Mouse (Mus musculus): ENCODE data around the gene Gpr152. TPM values are rescaled to one million over a fixed set of nuclear protein-coding genes. Genes with fewer than 3 reads are reported as not detected.
A peak's percentile ranks its signal among the peaks of the same experiment; 100 is the strongest.

Gpr152 gene
- 0.12 TPM in 1 of 2 replicates, not detected in the other for total RNA-seq (2021)
- long read RNA-seq, result 0 reads

DNA sequence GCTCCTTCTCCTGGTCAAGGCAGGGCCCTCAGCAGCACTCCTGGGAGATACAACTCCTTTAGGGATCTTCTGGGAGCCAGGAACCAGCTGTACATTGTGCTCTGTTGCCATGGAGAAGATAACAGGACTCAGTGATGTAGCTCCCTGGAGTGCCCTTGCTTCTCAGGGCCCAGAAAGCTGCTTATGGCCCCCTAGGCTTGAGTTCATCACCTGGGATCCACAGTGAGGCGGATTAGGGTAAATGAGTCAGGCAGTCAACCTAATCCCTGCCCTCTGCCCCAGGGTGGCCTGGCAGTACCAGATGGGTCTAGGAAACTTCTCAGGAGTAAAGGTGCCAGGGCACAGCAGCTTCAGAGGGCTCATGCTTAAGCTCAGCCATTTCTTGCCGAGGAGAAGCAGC lies at the start of gene Gpr152:
Gene Gpr152 (plus strand): TSS at position 342 of the 400 bp plus-strand sequence.
- DNase-seq, result no peak

GRCm38 (mm10) chr19:4090446-4090845 lies 49.1 kb upstream of the Gpr152 start:
- DNase-seq, result no peak

- no peak for DNase-seq
These were observed 48.2 kb upstream of the Gpr152 start for GRCm38 (mm10) chr19:4091383-4091782.

DNA sequence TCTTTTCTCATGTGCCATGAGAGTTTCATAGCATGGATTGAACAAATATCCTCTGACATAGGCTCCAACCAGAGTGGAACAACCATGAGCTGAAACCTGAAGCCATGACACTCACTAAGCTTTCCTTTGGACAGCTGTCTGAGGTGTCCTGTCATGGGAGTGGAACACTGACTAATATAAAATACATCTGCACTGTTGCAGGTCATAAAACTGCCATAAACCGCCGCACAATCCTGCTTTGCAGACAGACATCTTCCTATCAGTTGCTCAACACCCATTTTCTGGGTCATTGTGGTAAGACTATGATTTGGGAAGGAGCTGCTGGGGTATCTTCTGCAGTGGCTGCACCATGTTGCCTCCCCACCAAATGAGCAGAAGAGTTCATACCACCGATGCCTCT lies 46.8 kb upstream of the Gpr152 start:
- no peak for DNase-seq

DNA sequence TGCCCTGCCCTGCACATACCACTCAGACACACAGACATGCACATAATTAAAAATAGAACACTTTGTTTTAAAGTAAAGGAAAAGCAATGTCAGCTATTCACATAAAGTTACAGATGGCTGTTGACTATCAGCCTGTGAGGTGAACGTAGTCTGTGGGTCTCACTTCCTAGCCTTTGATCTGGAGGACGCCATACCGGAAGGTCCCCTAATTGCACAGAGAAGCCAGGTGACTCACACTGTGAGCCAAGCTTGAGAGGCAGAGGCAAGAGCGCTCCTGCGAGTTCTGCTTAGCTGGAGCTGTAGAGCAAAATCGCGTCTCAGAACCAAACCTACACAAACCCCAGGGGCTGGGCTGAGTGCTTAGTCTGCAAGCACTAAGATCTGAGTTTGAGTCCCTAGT lies 45.8 kb upstream of the Gpr152 start:
- no peak for DNase-seq

- DNase-seq, result no peak
These were observed 45.2 kb upstream of the Gpr152 start for GRCm38 (mm10) chr19:4094348-4094747.

DNA sequence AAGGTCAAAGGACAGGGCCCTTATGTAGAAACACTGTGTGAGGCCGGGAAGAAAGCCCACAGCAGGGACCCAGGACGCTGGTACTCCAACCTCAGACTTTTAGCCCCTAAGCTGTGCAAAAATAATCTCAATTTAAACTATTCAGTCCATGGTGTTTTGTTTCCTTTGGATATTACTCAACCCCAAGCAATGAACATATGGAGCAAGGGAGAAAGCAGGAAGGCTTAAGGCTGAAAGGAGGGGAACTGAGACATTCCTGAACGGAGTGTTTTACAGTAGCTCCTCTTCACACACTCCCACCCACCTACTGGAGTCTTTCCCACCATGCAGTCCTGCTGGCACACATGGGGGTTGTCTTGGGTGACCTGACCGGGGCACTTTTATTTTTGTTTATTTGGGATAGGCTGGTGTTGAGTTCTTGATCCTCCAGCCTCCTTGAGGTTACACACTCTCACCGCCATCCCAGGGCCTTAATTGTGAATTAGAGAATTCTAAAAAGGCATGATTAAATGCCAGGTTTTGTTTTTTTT lies 44.7 kb upstream of the Gpr152 start:
- DNase-seq, result no peak

GRCm38 (mm10) chr19:4095802-4096201 lies 43.8 kb upstream of the Gpr152 start:
- no peak for DNase-seq

DNA sequence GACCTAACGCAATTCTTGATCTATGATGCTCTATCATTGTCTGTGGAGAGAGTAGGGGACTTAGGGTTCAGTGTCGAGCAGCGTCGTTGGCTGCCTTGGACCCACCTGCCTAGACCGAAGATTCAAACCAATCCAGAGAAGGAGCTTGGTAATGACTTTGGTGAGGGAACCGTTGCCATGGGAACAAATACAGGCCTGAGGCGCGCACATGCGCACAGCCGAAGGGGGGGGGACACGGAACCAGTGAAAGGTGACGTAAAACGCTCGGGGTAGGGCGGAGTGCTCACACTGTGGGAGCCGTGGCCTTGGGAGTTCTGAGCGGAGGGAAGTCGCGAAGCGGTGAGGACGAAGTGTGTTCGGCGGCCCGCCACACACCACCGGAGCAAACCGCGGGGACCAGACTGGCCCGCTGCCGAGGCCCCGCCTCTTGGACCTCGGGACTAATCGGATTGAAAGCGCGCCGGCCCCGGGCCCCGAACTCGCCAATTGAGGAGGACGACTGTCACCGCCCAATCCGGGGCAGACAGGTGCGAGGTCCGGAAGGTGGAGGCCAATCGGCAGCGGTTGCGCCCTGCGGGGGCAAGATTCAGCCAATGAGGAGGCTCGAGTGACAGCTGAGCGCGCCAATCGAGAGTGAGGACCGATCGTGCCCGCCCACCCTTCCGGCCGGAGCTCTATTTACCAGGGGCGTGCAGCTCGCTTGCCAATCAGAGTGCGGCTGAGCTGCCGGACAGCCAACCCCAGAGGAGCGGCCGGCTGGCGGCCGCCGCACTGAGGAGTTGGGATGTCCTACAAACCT lies 42.7 kb upstream of the Gpr152 start, which contains the start of gene Cdk2ap2:
Gene Cdk2ap2 (plus strand): TSS at position 541 of the 799 bp plus-strand sequence.
- peak; percentile 100 for DNase-seq

- peak; percentile 80 for DNase-seq
These were observed 42.2 kb upstream of the Gpr152 start for GRCm38 (mm10) chr19:4097441-4097825.

- DNase-seq, result no peak
These were observed 41.2 kb upstream of the Gpr152 start for GRCm38 (mm10) chr19:4098426-4098825.

GRCm38 (mm10) chr19:4099056-4099455 lies 40.5 kb upstream of the Gpr152 start:
- DNase-seq, result peak; percentile 94

- DNase-seq, result peak; percentile 89
These were observed 39.5 kb upstream of the Gpr152 start, which contains the start of gene Pitpnm1 for GRCm38 (mm10) chr19:4099837-4100717. Gene Pitpnm1 (plus strand): TSS chr19:4099998.

DNA sequence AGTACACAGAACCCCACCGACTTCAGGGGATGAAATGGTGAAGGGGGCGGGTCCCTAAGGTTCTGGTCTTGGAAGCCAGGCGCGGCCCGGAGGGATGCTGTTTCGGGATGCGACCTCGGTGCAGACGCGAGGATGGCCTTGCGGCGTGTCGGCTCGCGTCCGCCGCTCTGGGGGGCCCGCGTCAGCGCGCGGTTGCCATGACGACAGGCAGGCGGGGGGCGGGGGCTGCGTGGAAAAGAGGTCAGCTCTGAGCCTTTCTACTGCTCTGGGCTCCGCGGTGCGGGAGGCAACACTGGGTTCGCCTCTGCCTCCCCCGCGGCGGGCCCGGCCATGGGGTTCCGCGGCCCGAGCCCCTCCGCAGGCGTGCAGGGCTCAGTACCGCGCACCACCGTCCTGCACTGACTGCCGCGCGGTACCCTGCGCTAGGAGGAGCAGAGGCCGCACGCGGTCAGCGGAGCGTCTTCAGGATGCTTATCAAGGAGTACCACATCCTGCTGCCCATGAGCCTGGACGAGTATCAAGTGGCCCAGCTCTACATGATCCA lies 38.8 kb upstream of the Gpr152 start:
- peak; percentile 72 for DNase-seq

- no peak for DNase-seq
These were observed 38.1 kb upstream of the Gpr152 start for GRCm38 (mm10) chr19:4101466-4101865.

GRCm38 (mm10) chr19:4102049-4102448 lies 37.5 kb upstream of the Gpr152 start:
- no peak for DNase-seq

- no peak for DNase-seq
These were observed 37.0 kb upstream of the Gpr152 start for GRCm38 (mm10) chr19:4102626-4103025.

- no peak for DNase-seq
These were observed 36.3 kb upstream of the Gpr152 start for GRCm38 (mm10) chr19:4103294-4103693.

- no peak for DNase-seq
These were observed 35.8 kb upstream of the Gpr152 start for GRCm38 (mm10) chr19:4103792-4104191.

GRCm38 (mm10) chr19:4104675-4105194 lies 34.9 kb upstream of the Gpr152 start:
- DNase-seq, result no peak

- DNase-seq, result no peak
These were observed 32.9 kb upstream of the Gpr152 start for GRCm38 (mm10) chr19:4106654-4107053.

DNA sequence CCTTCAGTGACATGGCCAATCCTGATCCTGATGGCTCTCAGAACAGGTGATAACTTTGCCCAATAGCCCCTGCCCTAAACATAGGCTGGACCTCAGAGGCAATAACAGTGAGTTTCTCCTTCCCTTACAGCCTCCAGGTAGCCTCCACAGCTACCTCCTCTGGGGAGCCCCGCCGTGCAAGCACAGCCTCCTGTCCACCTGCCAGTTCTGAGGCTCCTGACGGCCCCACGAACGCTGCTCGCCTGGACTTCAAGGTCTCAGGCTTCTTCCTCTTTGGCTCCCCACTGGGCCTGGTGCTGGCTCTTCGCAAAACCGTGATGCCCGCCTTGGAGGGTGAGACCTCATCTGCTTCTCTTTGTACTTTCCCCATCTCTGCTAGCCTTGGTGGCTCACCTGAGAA lies 31.1 kb upstream of the Gpr152 start:
- no peak for DNase-seq
